Mouse (Mus musculus): ENCODE data around the gene Tor4a. TPM values are rescaled to one million over a fixed set of nuclear protein-coding genes. Genes with fewer than 3 reads are reported as not detected.

Gene Tor4a
- polyA plus RNA-seq, 1 experiment from 2014 or later, result 2.9 TPM

GRCm38 (mm10) chr2:25234551-25235220 is 38.0 kb upstream of the Tor4a start:
- Histone ChIP-seq H3K4me3 (replicated peaks) (no peak overlapping the region), H3K4me1 (replicated peaks) (no peaks in the 10 kb centered on the region), H3K27ac (no peak overlapping the region), H3K9ac (replicated peaks) (no peak overlapping the region), H3K27me3 (peaks cover 69% of the 10 kb centered on the region), H3K36me3 (no peaks in the 10 kb centered on the region), H3K9me3 (no peaks in the 10 kb centered on the region), H3K4me2 (no peak overlapping the region)
- WGBS, result 72% methylated on average over 5 of the region's 5 CpGs
- ATAC-seq (ENCODE audit: insufficient number of reproducible peaks, insufficient read depth, low FRiP score, low TSS enrichment, low read depth), result no peak

GRCm38 (mm10) chr2:25234050-25234449 is 37.4 kb upstream of the Tor4a start, which contains the start of gene Slc34a3:
TSS of gene Slc34a3 (minus strand) at chr2:25234364.
- Histone ChIP-seq H3K9me3 (no peaks in the 10 kb centered on the region), H3K4me1 (replicated peaks) (no peaks in the 10 kb centered on the region), H3K27ac (no peak within 1 kb of the TSS), H3K4me2 (no peak within 1 kb of the TSS), H3K27me3 (peaks cover 73% of the 10 kb centered on the region), H3K4me3 (replicated peaks) (no peak within 1 kb of the TSS), H3K9ac (replicated peaks) (no peak within 1 kb of the TSS), H3K36me3 (no peaks in the 10 kb centered on the region)
- ATAC-seq (ENCODE audit: insufficient number of reproducible peaks, insufficient read depth, low FRiP score, low TSS enrichment, low read depth), result no peak
- 88% methylated on average over 3 of the region's 3 CpGs for WGBS

DNA sequence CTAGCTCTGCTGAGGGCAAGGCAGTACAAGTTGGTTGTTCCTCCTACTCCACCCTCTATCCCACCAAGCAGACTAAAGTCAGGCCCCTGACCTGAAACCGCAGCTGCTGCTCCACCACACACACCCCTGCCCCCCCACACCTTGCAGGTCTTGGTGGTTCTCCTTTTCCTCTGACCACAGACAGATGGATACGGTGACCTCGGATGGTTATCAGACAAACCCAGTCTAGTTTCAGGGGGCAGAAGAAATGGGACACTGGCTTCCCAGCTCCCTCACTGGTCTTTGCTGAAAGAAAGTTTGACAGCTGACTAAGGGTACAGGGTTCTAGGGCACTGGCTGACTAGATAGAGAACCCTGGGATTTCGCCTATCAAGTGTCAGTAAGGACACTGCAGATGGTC is 36.7 kb upstream of the Tor4a start:
- no peak for ATAC-seq (ENCODE audit: insufficient number of reproducible peaks, insufficient read depth, low FRiP score, low TSS enrichment, low read depth)
- H3K36me3 ChIP-seq, result no peaks in the 10 kb centered on the region
- peaks cover 70% of the 10 kb centered on the region for H3K27me3 ChIP-seq
- H3K4me1 ChIP-seq (replicated peaks), result no peaks in the 10 kb centered on the region
- no peak overlapping the region for H3K4me3 ChIP-seq (replicated peaks)
- H3K4me2 ChIP-seq, result no peak overlapping the region
- H3K9ac ChIP-seq (replicated peaks), result no peak overlapping the region
- H3K27ac ChIP-seq, result no peak overlapping the region
- H3K9me3 ChIP-seq, result no peaks in the 10 kb centered on the region
- WGBS, result 76% methylated on average over 4 of the region's 4 CpGs

DNA sequence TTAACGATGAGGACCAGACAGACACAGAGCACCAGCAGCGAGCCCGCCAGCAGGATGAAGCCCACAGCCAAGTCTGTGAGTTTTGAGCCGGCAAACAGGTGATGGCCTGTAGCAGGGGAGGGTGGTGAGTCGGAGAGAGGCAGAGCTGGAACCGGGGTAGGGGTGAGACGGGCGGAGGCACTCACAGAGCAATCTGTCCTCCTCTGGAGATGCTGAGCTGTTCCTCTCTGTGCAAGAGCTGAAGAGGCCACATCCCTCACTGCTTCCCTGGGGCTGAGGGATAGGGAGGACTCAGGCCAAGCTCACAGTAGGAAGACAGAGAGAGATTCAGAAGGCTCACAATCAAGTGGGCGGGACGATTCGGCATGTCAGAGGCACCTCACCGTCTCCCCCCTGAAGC is 34.4 kb upstream of the Tor4a start:
- ATAC-seq (ENCODE audit: insufficient number of reproducible peaks, insufficient read depth, low FRiP score, low TSS enrichment, low read depth), result no peak
- Histone ChIP-seq H3K9ac (replicated peaks) (no peak overlapping the region), H3K9me3 (no peaks in the 10 kb centered on the region), H3K27me3 (peaks cover 54% of the 10 kb centered on the region), H3K27ac (no peak overlapping the region), H3K36me3 (no peaks in the 10 kb centered on the region), H3K4me1 (replicated peaks) (no peaks in the 10 kb centered on the region), H3K4me3 (replicated peaks) (no peak overlapping the region), H3K4me2 (no peak overlapping the region)
- 66% methylated on average over 12 of the region's 12 CpGs for WGBS

GRCm38 (mm10) chr2:25230581-25230980 is 33.9 kb upstream of the Tor4a start:
- Histone ChIP-seq H3K9me3 (no peaks in the 10 kb centered on the region), H3K4me3 (replicated peaks) (no peak overlapping the region), H3K9ac (replicated peaks) (no peak overlapping the region), H3K36me3 (no peaks in the 10 kb centered on the region), H3K27me3 (peaks cover 50% of the 10 kb centered on the region), H3K27ac (no peak overlapping the region), H3K4me1 (replicated peaks) (0 out of 2 replicates have a peak, but pooled peaks cover 4% of the 10 kb centered on the region), H3K4me2 (no peak overlapping the region)
- WGBS, result 79% methylated on average over 7 of the region's 7 CpGs
- ATAC-seq (ENCODE audit: insufficient number of reproducible peaks, insufficient read depth, low FRiP score, low TSS enrichment, low read depth), result no peak

DNA sequence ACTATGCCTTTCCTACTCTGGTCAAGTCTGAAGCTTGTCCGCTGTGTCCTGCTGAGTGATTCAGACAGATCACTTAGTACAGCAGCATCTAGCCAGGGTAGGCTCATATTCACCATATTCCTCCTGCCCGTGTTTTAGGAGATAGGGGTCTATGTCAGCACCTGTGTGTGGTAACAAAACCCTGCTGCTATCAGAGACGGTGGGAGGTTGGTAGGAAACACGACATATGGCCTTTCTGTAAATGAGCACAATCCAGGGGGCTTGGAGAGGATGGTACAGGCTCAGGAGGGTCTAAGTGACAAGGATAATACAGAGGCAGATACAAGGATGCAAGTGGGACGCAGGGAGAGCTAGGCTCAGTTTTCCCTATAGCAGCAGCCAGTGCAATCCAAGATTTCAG is 32.9 kb upstream of the Tor4a start:
- no peak overlapping the region for H3K9ac ChIP-seq (replicated peaks)
- no peaks in the 10 kb centered on the region for H3K36me3 ChIP-seq
- no peak overlapping the region for H3K27ac ChIP-seq
- no peaks in the 10 kb centered on the region for H3K9me3 ChIP-seq
- H3K4me2 ChIP-seq, result no peak overlapping the region
- WGBS, result 84% methylated on average over 5 of the region's 5 CpGs
- H3K4me3 ChIP-seq (replicated peaks), result no peak overlapping the region
- no peak for ATAC-seq (ENCODE audit: insufficient number of reproducible peaks, insufficient read depth, low FRiP score, low TSS enrichment, low read depth)
- peaks cover 47% of the 10 kb centered on the region for H3K27me3 ChIP-seq
- H3K4me1 ChIP-seq (replicated peaks), result 0 out of 2 replicates have a peak, but pooled peaks cover 5% of the 10 kb centered on the region

- Histone ChIP-seq H3K4me3 (replicated peaks) (no peak overlapping the region), H3K9me3 (no peaks in the 10 kb centered on the region), H3K36me3 (no peaks in the 10 kb centered on the region), H3K27ac (no peak overlapping the region), H3K4me1 (replicated peaks) (0 out of 2 replicates have a peak, but pooled peaks cover 5% of the 10 kb centered on the region), H3K9ac (replicated peaks) (no peak overlapping the region), H3K27me3 (peaks cover 42% of the 10 kb centered on the region), H3K4me2 (peak overlapping the region; percentile 44)
- WGBS, result 68% methylated on average over 6 of the region's 6 CpGs
- no peak for ATAC-seq (ENCODE audit: insufficient number of reproducible peaks, insufficient read depth, low FRiP score, low TSS enrichment, low read depth)
These were observed 32.4 kb upstream of the Tor4a start for GRCm38 (mm10) chr2:25228995-25229530.

DNA sequence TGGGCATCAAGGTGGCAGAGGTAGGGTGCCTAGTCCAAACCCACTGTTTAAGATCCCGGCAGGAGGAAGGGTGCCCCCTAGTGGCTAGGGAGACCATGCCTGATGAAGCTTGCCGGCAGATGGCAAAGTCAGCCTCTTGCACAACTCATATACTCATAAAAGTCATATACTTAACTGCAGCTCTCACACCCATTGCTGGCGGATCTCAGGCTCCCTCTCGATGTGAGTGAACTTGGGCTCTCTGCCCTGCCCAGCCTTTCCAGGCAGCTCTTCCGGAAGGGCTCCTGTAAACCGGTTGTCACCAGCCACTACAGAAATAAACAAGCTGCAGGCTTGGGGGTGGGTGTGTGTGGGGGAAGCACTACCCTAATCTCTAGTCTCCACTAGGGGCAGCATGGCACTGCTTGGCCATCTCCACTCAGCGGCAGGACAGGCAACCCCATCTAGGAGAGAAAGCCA is 31.8 kb upstream of the Tor4a start:
- peaks cover 2% of the 10 kb centered on the region; the same call in 1 of the 2 replicates for H3K36me3 ChIP-seq
- no peak overlapping the region for H3K9ac ChIP-seq (replicated peaks)
- peaks cover 36% of the 10 kb centered on the region for H3K27me3 ChIP-seq
- H3K4me1 ChIP-seq (replicated peaks), result peaks cover 10% of the 10 kb centered on the region
- peak overlapping the region; percentile 44 for H3K4me2 ChIP-seq
- WGBS, result 1% methylated on average over 7 of the region's 7 CpGs
- peak overlapping the region; percentile 20; the same call in 1 of the 2 replicates for H3K4me3 ChIP-seq (replicated peaks)
- no peak overlapping the region; the same call in 1 of the 2 replicates for H3K27ac ChIP-seq
- no peaks in the 10 kb centered on the region for H3K9me3 ChIP-seq
- ATAC-seq (ENCODE audit: insufficient number of reproducible peaks, insufficient read depth, low FRiP score, low TSS enrichment, low read depth), result no peak

DNA sequence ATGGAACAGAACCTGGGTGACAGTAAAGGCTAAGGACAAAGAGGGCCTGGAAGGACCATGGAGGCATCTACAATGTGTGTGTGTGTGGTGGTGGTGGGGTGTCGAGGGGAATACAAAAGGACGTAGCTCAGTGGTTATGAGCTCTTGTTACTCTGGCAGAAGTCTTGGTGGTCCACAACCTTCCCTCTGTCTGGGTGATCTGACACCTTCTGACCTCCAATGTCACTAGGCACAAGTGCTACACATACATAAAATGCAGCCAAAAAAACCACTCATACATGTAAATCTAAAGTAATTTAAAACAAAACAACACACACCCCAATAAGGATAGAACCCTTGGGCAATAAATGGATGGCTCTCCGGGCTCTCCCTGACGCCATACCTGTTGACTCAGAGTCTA is 30.7 kb upstream of the Tor4a start:
- Histone ChIP-seq H3K4me3 (replicated peaks) (no peak overlapping the region), H3K27me3 (peaks cover 26% of the 10 kb centered on the region), H3K9ac (replicated peaks) (no peak overlapping the region), H3K4me2 (no peak overlapping the region), H3K9me3 (no peaks in the 10 kb centered on the region), H3K4me1 (replicated peaks) (peaks cover 15% of the 10 kb centered on the region), H3K27ac (no peak overlapping the region), H3K36me3 (peaks cover 10% of the 10 kb centered on the region; the same call in 1 of the 2 replicates)
- 88% methylated on average over 4 of the region's 4 CpGs for WGBS
- no peak for ATAC-seq (ENCODE audit: insufficient number of reproducible peaks, insufficient read depth, low FRiP score, low TSS enrichment, low read depth)

DNA sequence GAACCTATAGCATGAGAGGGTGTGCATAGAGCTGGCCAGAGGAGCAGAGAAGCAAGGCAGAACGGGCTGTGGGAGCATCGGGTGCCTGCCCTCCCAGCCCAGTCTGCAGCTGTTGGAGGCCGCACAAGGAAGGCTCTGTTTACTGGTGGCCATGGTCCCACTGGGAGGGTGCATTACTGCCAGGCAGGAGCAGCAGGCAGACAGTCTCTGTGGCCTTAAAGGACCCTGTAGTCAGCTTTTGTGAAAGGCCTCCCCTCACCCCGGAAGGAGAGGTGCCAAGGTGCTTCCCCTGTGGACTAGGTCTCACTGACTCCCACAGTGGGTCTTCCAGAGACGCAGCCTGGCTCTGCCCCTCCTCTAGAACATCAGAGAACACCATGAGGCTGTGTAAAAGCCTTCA is 30.2 kb upstream of the Tor4a start:
- H3K4me2 ChIP-seq, result no peak overlapping the region
- no peaks in the 10 kb centered on the region for H3K9me3 ChIP-seq
- peaks cover 14% of the 10 kb centered on the region for H3K36me3 ChIP-seq
- H3K4me1 ChIP-seq (replicated peaks), result peaks cover 15% of the 10 kb centered on the region
- H3K9ac ChIP-seq (replicated peaks), result no peak overlapping the region
- ATAC-seq (ENCODE audit: insufficient number of reproducible peaks, insufficient read depth, low FRiP score, low TSS enrichment, low read depth), result no peak
- peaks cover 21% of the 10 kb centered on the region for H3K27me3 ChIP-seq
- 80% methylated on average over 5 of the region's 5 CpGs for WGBS
- H3K4me3 ChIP-seq (replicated peaks), result no peak overlapping the region
- H3K27ac ChIP-seq, result no peak overlapping the region

GRCm38 (mm10) chr2:25225811-25226379 is 29.2 kb upstream of the Tor4a start:
- Histone ChIP-seq H3K27me3 (peaks cover 11% of the 10 kb centered on the region), H3K4me2 (peak overlapping the region; percentile 58), H3K27ac (peak overlapping the region; percentile 96), H3K9me3 (no peaks in the 10 kb centered on the region), H3K9ac (replicated peaks) (no peak overlapping the region), H3K4me1 (replicated peaks) (peaks cover 15% of the 10 kb centered on the region), H3K36me3 (peaks cover 21% of the 10 kb centered on the region), H3K4me3 (replicated peaks) (peak overlapping the region; percentile 87)
- 76% methylated on average over 8 of the region's 8 CpGs for WGBS
- no peak for ATAC-seq (ENCODE audit: insufficient number of reproducible peaks, insufficient read depth, low FRiP score, low TSS enrichment, low read depth)

Measured in limb, embryonic 12.5 days (tissue).